In the genomic region with DNA sequence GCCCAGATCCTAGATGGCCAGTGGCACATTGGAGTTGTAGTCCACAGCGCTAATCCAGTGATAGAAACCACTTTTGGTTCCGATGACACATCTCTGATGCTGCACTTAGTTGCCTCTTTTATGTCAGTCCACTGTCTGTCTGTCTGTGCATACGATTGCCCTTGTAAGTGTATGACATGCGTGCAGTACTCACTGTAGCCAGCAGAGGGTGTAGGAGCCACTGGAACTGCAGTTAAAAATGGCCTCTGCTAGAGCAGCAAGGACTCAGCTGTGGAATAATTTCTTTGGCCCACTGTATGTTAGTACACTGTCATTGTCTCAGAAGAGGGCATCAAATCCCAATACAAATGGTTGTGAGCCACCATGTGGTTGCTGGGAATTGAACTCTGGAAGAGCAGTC, we compare ENCODE assay signal across 7 mouse cellular contexts. TPM values are rescaled to one million over a fixed set of nuclear protein-coding genes. Genes with fewer than 3 reads are reported as not detected.
DNase-seq lines count a peak whose midpoint lies in the region; ATAC-seq and TF ChIP-seq lines count a peak whose summit lies in the region.

No protein-coding gene starts in this region.

- no peaks in the 10 kb centered on the region for H3K9me3 ChIP-seq in hindbrain, embryonic 14.5 days (ENCODE audit: control insufficient read depth, low read length)
- H3K9me3 ChIP-seq in hindbrain, embryonic 13.5 days, result no peaks in the 10 kb centered on the region
- H3K9me3 ChIP-seq in E14TG2a.4 (ENCODE audit: low read length), result no peaks in the 10 kb centered on the region
- no peaks in the 10 kb centered on the region for H3K9me3 ChIP-seq in liver, postnatal 0 days (ENCODE audit: low read length)

- TF ChIP-seq CTCF in E14TG2a.4 (conservative IDR thresholded peaks at IDR 0.05; ENCODE audit: low read length), result peak; percentile 95
- TF ChIP-seq CTCF in liver, postnatal 0 days (IDR thresholded peaks at IDR 0.05; ENCODE audit: low read depth), result peak; percentile 87

- 89% methylated on average over 4 of the region's 4 CpGs for WGBS in hindbrain, embryonic 14.5 days
- WGBS in hindbrain, embryonic 13.5 days, result 90% methylated on average over 4 of the region's 4 CpGs
- WGBS in liver, postnatal 0 days (ENCODE audit: insufficient replicate concordance), result 87% methylated on average over 4 of the region's 4 CpGs

- H3K9ac ChIP-seq in hindbrain, embryonic 14.5 days, result no peak overlapping the region
- no peak overlapping the region for H3K9ac ChIP-seq in hindbrain, embryonic 13.5 days
- no peak overlapping the region for H3K9ac ChIP-seq in liver, postnatal 0 days (replicated peaks)

- no peak overlapping the region for H3K4me2 ChIP-seq in hindbrain, embryonic 14.5 days (replicated peaks)
- no peak overlapping the region for H3K4me2 ChIP-seq in hindbrain, embryonic 13.5 days
- H3K4me2 ChIP-seq in liver, postnatal 0 days (ENCODE audit: low read depth, low read length), result no peak overlapping the region

- no peak overlapping the region for H3K4me3 ChIP-seq in hindbrain, embryonic 14.5 days (replicated peaks; ENCODE audit: low read length)
- no peak overlapping the region for H3K4me3 ChIP-seq in hindbrain, embryonic 13.5 days
- no peak overlapping the region for H3K4me3 ChIP-seq in E14TG2a.4 (replicated peaks; ENCODE audit: low read length)
- H3K4me3 ChIP-seq in liver, postnatal 0 days (ENCODE audit: low read depth, low read length), result no peak overlapping the region

- no peaks in the 10 kb centered on the region for H3K4me1 ChIP-seq in hindbrain, embryonic 14.5 days (replicated peaks; ENCODE audit: control insufficient read depth, insufficient read depth, low read length)
- no peaks in the 10 kb centered on the region for H3K4me1 ChIP-seq in hindbrain, embryonic 13.5 days (replicated peaks)
- peaks cover 23% of the 10 kb centered on the region for H3K4me1 ChIP-seq in E14TG2a.4 (replicated peaks; ENCODE audit: low read depth, low read length)
- H3K4me1 ChIP-seq in liver, postnatal 0 days (ENCODE audit: insufficient read depth), result no peaks in the 10 kb centered on the region

- TF ChIP-seq EP300 in liver, postnatal 0 days (IDR thresholded peaks at IDR 0.05; ENCODE audit: low read depth), result no peak

- peak; percentile 42 for DNase-seq in hindbrain, embryonic 14.5 days (ENCODE audit: low spot score)
- DNase-seq in A20 (ENCODE audit: low read depth, low spot score), result peak; percentile 65
- peak; percentile 61 for DNase-seq in embryo, embryonic 10 days (ENCODE audit: low spot score)
- peak; percentile 73 for DNase-seq in liver, postnatal 0 days
- peak; percentile 64 to 86 for DNase-seq in spleen, postnatal 4 days (ENCODE audit: low spot score in 2 of 2)

- H3K27ac ChIP-seq in hindbrain, embryonic 14.5 days, result no peak overlapping the region
- H3K27ac ChIP-seq in hindbrain, embryonic 13.5 days, result no peak overlapping the region
- H3K27ac ChIP-seq in liver, postnatal 0 days (ENCODE audit: low read depth), result no peak overlapping the region

- H3K27me3 ChIP-seq in hindbrain, embryonic 14.5 days (ENCODE audit: control insufficient read depth, insufficient read depth, low read length), result no peaks in the 10 kb centered on the region
- H3K27me3 ChIP-seq in hindbrain, embryonic 13.5 days, result no peaks in the 10 kb centered on the region
- no peaks in the 10 kb centered on the region for H3K27me3 ChIP-seq in E14TG2a.4 (ENCODE audit: insufficient read depth, low read length)
- no peaks in the 10 kb centered on the region for H3K27me3 ChIP-seq in liver, postnatal 0 days (ENCODE audit: insufficient read depth, low read length)

- peaks cover 73% of the 10 kb centered on the region for H3K36me3 ChIP-seq in hindbrain, embryonic 14.5 days (replicated peaks; ENCODE audit: control insufficient read depth, insufficient read depth)
- H3K36me3 ChIP-seq in hindbrain, embryonic 13.5 days, result peaks cover 67% of the 10 kb centered on the region
- H3K36me3 ChIP-seq in E14TG2a.4 (ENCODE audit: insufficient read depth, low read length), result peaks cover 91% of the 10 kb centered on the region
- peaks cover 60% of the 10 kb centered on the region for H3K36me3 ChIP-seq in liver, postnatal 0 days (replicated peaks; ENCODE audit: insufficient read depth, low read length)

- no peak for ATAC-seq in hindbrain, embryonic 14.5 days (ENCODE audit: low FRiP score)
- ATAC-seq in hindbrain, embryonic 13.5 days (ENCODE audit: low FRiP score), result no peak
- peak; percentile 53; the same call in 1 of the 2 replicates for ATAC-seq in liver, postnatal 0 days

RNA-seq across cellular contexts. Expression of a gene that starts 38.0 kb away (rescaled TPM):
- polyA plus RNA-seq in hindbrain, embryonic 14.5 days (2014; fragmentation: Nextera tagmentation; extraction: Ambion mirVana), result 40.2 and 44.4 TPM in 2 replicates
- polyA plus RNA-seq in hindbrain, embryonic 13.5 days (2015; fragmentation: Nextera tagmentation; extraction: Ambion mirVana), result 44.0 and 44.5 TPM in 2 replicates
- polyA plus RNA-seq in liver, postnatal 0 days (2015; fragmentation: Nextera tagmentation; extraction: Ambion mirVana), result 17.5 and 20.2 TPM in 2 replicates
